Mouse (Mus musculus) CH12.LX (cell line): Measurements from ENCODE around the gene Fgfr2.

Experiments
- CTCF ChIP-seq, 2 experiments: IDR thresholded peaks in 1 of 2; conservative IDR thresholded peaks in 1 of 2; 2 replicates each; pipeline ENCODE4 v1.5.1; 2011 to 2012; ENCODE audit warnings: low read depth in 2 of 2, low read length in 2 of 2, improper control_type of control experiment in 1 of 2, inconsistent platforms in 1 of 2, mild to moderate bottlenecking in 1 of 2, moderate library complexity in 1 of 2
- ELF1 ChIP-seq: IDR thresholded peaks from 2 replicates; pipeline ENCODE4 v1.6.1; 2014; ENCODE audit warnings: low read depth, mild to moderate bottlenecking, inconsistent platforms, low read length, improper control_type of control experiment
- EP300 ChIP-seq: IDR thresholded peaks from 2 replicates; pipeline ENCODE4 v1.6.1; 2011; ENCODE audit warnings: low read length, improper control_type of control experiment
- GABPA ChIP-seq: IDR thresholded peaks from 2 replicates; pipeline ENCODE4 v1.6.1; 2012; ENCODE audit warnings: low read depth, low read length, improper control_type of control experiment, inconsistent platforms; ENCODE audit not compliant: insufficient replicate concordance
- JUN ChIP-seq: IDR thresholded peaks from 2 replicates; pipeline ENCODE4 v1.6.1; 2011; ENCODE audit warnings: low read depth, mild to moderate bottlenecking, low read length, improper control_type of control experiment, moderate library complexity; ENCODE audit not compliant: insufficient read depth
- MXI1 ChIP-seq: IDR thresholded peaks from 2 replicates; pipeline ENCODE4 v1.6.1; 2011; ENCODE audit warnings: mild to moderate bottlenecking, low read depth, low read length, improper control_type of control experiment
- MYC ChIP-seq: IDR thresholded peaks from 2 replicates; pipeline ENCODE4 v1.6.1; 2011; ENCODE audit warnings: low read depth, mild to moderate bottlenecking, improper control_type of control experiment, low read length
- RCOR1 ChIP-seq: conservative IDR thresholded peaks from 2 replicates; pipeline ENCODE4 v1.6.1; 2012; ENCODE audit warnings: low read depth, mild to moderate bottlenecking, inconsistent platforms, low read length, improper control_type of control experiment

DNA sequence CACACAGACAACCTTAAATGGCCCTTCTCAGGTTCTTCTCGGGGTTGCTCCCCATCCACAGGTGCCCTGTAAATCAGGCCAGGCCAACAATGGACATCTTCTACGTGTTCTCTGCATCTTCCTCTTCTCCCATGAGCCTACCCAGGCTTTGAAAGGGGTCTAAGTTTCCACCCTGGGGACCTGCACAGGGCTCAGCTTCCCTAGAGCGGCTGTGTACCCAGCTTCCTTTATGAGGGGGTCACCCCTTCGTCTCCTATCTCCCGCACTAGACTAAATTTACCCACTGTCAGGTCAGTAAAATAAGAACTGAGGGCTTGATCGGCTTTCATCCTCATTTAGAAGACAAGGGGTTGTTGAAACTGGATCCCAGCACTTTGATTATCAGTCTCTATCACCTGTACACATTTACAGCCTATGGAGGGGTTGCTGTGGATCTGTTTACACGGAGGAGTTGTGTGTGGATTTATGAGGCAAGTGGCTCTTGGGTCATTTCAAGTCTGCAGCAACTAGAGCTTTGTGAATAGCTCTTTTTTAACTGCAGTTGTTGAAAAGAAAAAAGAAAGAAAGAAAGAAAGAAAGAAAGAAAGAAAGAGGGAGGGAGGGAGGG, 2969.7 kb downstream of the Fgfr2 start:
- TF ChIP-seq ELF1 (no peak), EP300 (no peak), MYC (no peak), CTCF (conservative IDR thresholded peaks at IDR 0.05 in 1 of 2, IDR thresholded peaks at IDR 0.05 in 1 of 2; ENCODE audit: low read depth in 2 of 2, low read length in 2 of 2) (no peak), JUN (no peak), MXI1 (no peak), RCOR1 (no peak), GABPA (no peak)
